Mouse (Mus musculus): ENCODE measurements around the gene Cldn1.
A peak's percentile ranks its signal among the peaks of the same experiment; 100 is the strongest.

Gene Cldn1

GRCm38 (mm10) chr16:26371325-26372053 lies at the start of gene Cldn1:
Cldn1 (minus strand) TSS chr16:26371841.
- DNase-seq: peak; percentile 77 to 87

GRCm38 (mm10) chr16:26418616-26419015 lies 47.0 kb upstream of the Cldn1 start:
- no peak for DNase-seq

GRCm38 (mm10) chr16:26404070-26404469 lies 32.4 kb upstream of the Cldn1 start:
- no peak for DNase-seq

GRCm38 (mm10) chr16:26400971-26401370 lies 29.3 kb upstream of the Cldn1 start:
- DNase-seq: no peak

- no peak for DNase-seq
Observed at GRCm38 (mm10) chr16:26400549-26400948, 28.9 kb upstream of the Cldn1 start.

- no peak for DNase-seq
Observed at GRCm38 (mm10) chr16:26390936-26391335, 19.3 kb upstream of the Cldn1 start.

GRCm38 (mm10) chr16:26386159-26386558 lies 14.5 kb upstream of the Cldn1 start:
- DNase-seq: no peak

- no peak for DNase-seq
Observed at GRCm38 (mm10) chr16:26384112-26384649, 12.5 kb upstream of the Cldn1 start.

- no peak for DNase-seq
Observed at GRCm38 (mm10) chr16:26377170-26377569, 5.5 kb upstream of the Cldn1 start.

- no peak for DNase-seq
Observed at GRCm38 (mm10) chr16:26370127-26370526, 1.5 kb downstream of the Cldn1 start.

- no peak for DNase-seq
Observed at GRCm38 (mm10) chr16:26369044-26369730, 2.5 kb downstream of the Cldn1 start.

GRCm38 (mm10) chr16:26368121-26368520 lies 3.5 kb downstream of the Cldn1 start:
- no peak for DNase-seq

- no peak for DNase-seq
Observed at GRCm38 (mm10) chr16:26360694-26361093, 10.9 kb downstream of the Cldn1 start.

GRCm38 (mm10) chr16:26359619-26360018 lies 12.0 kb downstream of the Cldn1 start:
- peak; percentile 5 to 7 for DNase-seq

- no peak for DNase-seq
Observed at GRCm38 (mm10) chr16:26358898-26359297, 12.7 kb downstream of the Cldn1 start.

- DNase-seq: no peak
Observed at GRCm38 (mm10) chr16:26357863-26358780, 13.5 kb downstream of the Cldn1 start.

GRCm38 (mm10) chr16:26355513-26355912 lies 16.1 kb downstream of the Cldn1 start:
- DNase-seq: no peak

GRCm38 (mm10) chr16:26350786-26351185 lies 20.9 kb downstream of the Cldn1 start:
- no peak for DNase-seq

- DNase-seq: no peak
Observed at GRCm38 (mm10) chr16:26348809-26349208, 22.8 kb downstream of the Cldn1 start.

- DNase-seq: no peak
Observed at GRCm38 (mm10) chr16:26316281-26316680, 55.4 kb downstream of the Cldn1 start.

- peak in 1 of 2 experiments; percentile 18 for DNase-seq
Observed at GRCm38 (mm10) chr16:26314815-26315214, 56.8 kb downstream of the Cldn1 start.

- DNase-seq: no peak
Observed at GRCm38 (mm10) chr16:26309402-26309801, 62.2 kb downstream of the Cldn1 start.
